Mouse (Mus musculus) MEL (cell line): ENCODE results near the gene Galnt10. TPM values are rescaled to one million over a fixed set of nuclear protein-coding genes. Genes with fewer than 3 reads are reported as not detected.

ENCODE experiments used
- DNase-seq: peaks from one replicate; pipeline ENCODE4 v3.0.0; 2011; ENCODE audit warnings: low read depth, low spot score
- H3K27ac ChIP-seq: 2 replicates; pipeline ENCODE4 v1.5.1; 2012; ENCODE audit warnings: low read depth, mild to moderate bottlenecking, control low read depth, low read length, moderate library complexity; ENCODE audit not compliant: control insufficient read depth
- H3K27me3 ChIP-seq, 2 experiments: fragments of 150-350 bp in 1 of 2; sonication (generic) in 1 of 2; 2 replicates each; pipeline ENCODE4 v1.6.1; 2012; ENCODE audit warnings: low read length in 2 of 2, mild to moderate bottlenecking in 2 of 2, improper control_type of control experiment in 1 of 2, moderate library complexity in 1 of 2; ENCODE audit not compliant: insufficient read depth in 2 of 2, control insufficient read depth in 1 of 2
- H3K36me3 ChIP-seq, 2 experiments: 2 replicates each; pipeline ENCODE4 v1.6.1; 2012 to 2014; ENCODE audit warnings: low read length in 2 of 2, improper control_type of control experiment in 1 of 2, inconsistent platforms in 1 of 2, mild to moderate bottlenecking in 1 of 2; ENCODE audit not compliant: insufficient read depth in 2 of 2, control insufficient read depth in 1 of 2
- H3K4me1 ChIP-seq, 2 experiments: fragments of 150-350 bp in 1 of 2; sonication (generic) in 1 of 2; 2 replicates each; pipeline ENCODE4 v1.6.1; 2012; ENCODE audit warnings: low read length in 2 of 2, improper control_type of control experiment in 1 of 2, mild to moderate bottlenecking in 1 of 2; ENCODE audit not compliant: insufficient read depth in 2 of 2, control insufficient read depth in 1 of 2
- H3K4me3 ChIP-seq, 2 experiments: fragments of 150-350 bp in 1 of 2; sonication (generic) in 1 of 2; 2 replicates each; pipeline ENCODE4 v1.5.1; 2012; ENCODE audit warnings: low read depth in 2 of 2, low read length in 2 of 2, mild to moderate bottlenecking in 2 of 2, moderate library complexity in 2 of 2, control low read depth in 1 of 2, improper control_type of control experiment in 1 of 2; ENCODE audit not compliant: control insufficient read depth in 1 of 2, insufficient read depth in 1 of 2
- H3K79me2 ChIP-seq: 2 replicates; pipeline ENCODE4 v1.6.1; 2012; ENCODE audit warnings: mild to moderate bottlenecking, low read length, moderate library complexity; ENCODE audit not compliant: control insufficient read depth, poor library complexity, insufficient read depth
- H3K9ac ChIP-seq: 2 replicates; pipeline ENCODE4 v1.6.1; 2012; ENCODE audit warnings: low read depth, mild to moderate bottlenecking, control low read depth, low read length, moderate library complexity; ENCODE audit not compliant: control insufficient read depth, poor library complexity, severe bottlenecking
- H3K9me3 ChIP-seq: fragments of 150-350 bp; sonication (generic); replicated peaks from 2 replicates; pipeline ENCODE4 v1.6.1; 2012; ENCODE audit warnings: mild to moderate bottlenecking, low read length, improper control_type of control experiment, moderate library complexity; ENCODE audit not compliant: insufficient read depth
- CHD2 ChIP-seq: IDR thresholded peaks from 2 replicates; pipeline ENCODE4 v1.6.1; 2011; ENCODE audit warnings: low read length, improper control_type of control experiment
- CTCF ChIP-seq, 3 experiments: IDR thresholded peaks in 2 of 3; conservative IDR thresholded peaks in 1 of 3; 2 replicates each; pipeline ENCODE4 v1.5.1; 2011 to 2012; ENCODE audit warnings: low read length in 3 of 3, low read depth in 2 of 3, mild to moderate bottlenecking in 2 of 3, improper control_type of control experiment in 1 of 3, inconsistent platforms in 1 of 3, mixed read lengths in 1 of 3, moderate library complexity in 1 of 3; ENCODE audit not compliant: control insufficient read depth in 1 of 3, insufficient read depth in 1 of 3, poor library complexity in 1 of 3, severe bottlenecking in 1 of 3
- ELF1 ChIP-seq: IDR thresholded peaks from 2 replicates; pipeline ENCODE4 v1.6.1; 2014; ENCODE audit warnings: low read depth, mild to moderate bottlenecking, inconsistent platforms, low read length, improper control_type of control experiment, moderate library complexity
- ETS1 ChIP-seq: IDR thresholded peaks from 2 replicates; pipeline ENCODE4 v1.6.1; 2012; ENCODE audit warnings: low read depth, mild to moderate bottlenecking, inconsistent platforms, low read length, improper control_type of control experiment, moderate library complexity
- GATA1 ChIP-seq: IDR thresholded peaks from 2 replicates; pipeline ENCODE4 v1.6.1; 2011; ENCODE audit warnings: low read depth, low read length, improper control_type of control experiment
- HCFC1 ChIP-seq: IDR thresholded peaks from 2 replicates; pipeline ENCODE4 v1.6.1; 2012; ENCODE audit warnings: low read depth, mild to moderate bottlenecking, inconsistent platforms, low read length, improper control_type of control experiment, moderate library complexity
- KAT2A ChIP-seq: conservative IDR thresholded peaks from 2 replicates; pipeline ENCODE4 v1.6.1; 2012; ENCODE audit warnings: low read depth, low read length, improper control_type of control experiment, inconsistent platforms
- MXI1 ChIP-seq: IDR thresholded peaks from 2 replicates; pipeline ENCODE4 v1.6.1; 2011; ENCODE audit warnings: mild to moderate bottlenecking, low read depth, low read length, improper control_type of control experiment
- MYB ChIP-seq: IDR thresholded peaks from 2 replicates; pipeline ENCODE4 v1.6.1; 2011; ENCODE audit warnings: mild to moderate bottlenecking, low read depth, low read length, improper control_type of control experiment
- POLR2AphosphoS2 ChIP-seq: IDR thresholded peaks from 2 replicates; pipeline ENCODE4 v1.6.1; 2011; ENCODE audit warnings: low read length, improper control_type of control experiment
- RAD21 ChIP-seq: IDR thresholded peaks from 2 replicates; pipeline ENCODE4 v1.6.1; 2011; ENCODE audit warnings: mild to moderate bottlenecking, low read depth, low read length, improper control_type of control experiment
- TAL1 ChIP-seq: IDR thresholded peaks from 2 replicates; pipeline ENCODE4 v1.6.1; 2012; ENCODE audit warnings: mild to moderate bottlenecking, inconsistent platforms, low read length, moderate library complexity, mixed read lengths
- USF1 ChIP-seq: IDR thresholded peaks from 2 replicates; pipeline ENCODE4 v1.6.1; 2014; ENCODE audit warnings: low read depth, mild to moderate bottlenecking, inconsistent platforms, low read length, improper control_type of control experiment, moderate library complexity
- ZKSCAN1 ChIP-seq: IDR thresholded peaks from 2 replicates; pipeline ENCODE4 v1.6.1; 2012; ENCODE audit warnings: low read depth, mild to moderate bottlenecking, inconsistent platforms, low read length, improper control_type of control experiment, moderate library complexity
- ZNF384 ChIP-seq: IDR thresholded peaks from 2 replicates; pipeline ENCODE4 v1.6.1; 2012; ENCODE audit warnings: low read depth, mild to moderate bottlenecking, inconsistent platforms, low read length, improper control_type of control experiment
- polyA plus RNA-seq, 2 experiments: library from polyadenylated mRNA; stranded (reverse) in 1 of 2; unstranded in 1 of 2; fragments of >175 nt in 1 of 2; fragments of >200 nt in 1 of 2; gene quantifications; 2 replicates each; pipeline versions ENCODE4 v1.2.1 to v1.2.4; 2012; ENCODE audit warnings: low replicate concordance in 2 of 2, low read depth in 1 of 2; ENCODE audit not compliant: insufficient read length in 2 of 2, insufficient read depth in 1 of 2, missing spikeins in 1 of 2
- total RNA-seq: library from RNA; depleted of rRNA; stranded (reverse); fragments of 300-350 nt; gene quantifications from 2 replicates; pipeline ENCODE4 v1.2.3, GENCODE M21; 2012

Galnt10 gene
- total and polyA plus RNA-seq, 3 experiments = 26.7 to 27.4 TPM; not detected in 1

GRCm38 (mm10) chr11:57828955-57829870, 184.0 kb downstream of the Galnt10 start:
- no peak overlapping the region for H3K4me3 ChIP-seq
- H3K9ac ChIP-seq = no peak overlapping the region
- no peaks in the 10 kb centered on the region for H3K4me1 ChIP-seq
- no peak for TF ChIP-seq POLR2AphosphoS2
- no peak for TF ChIP-seq ETS1
- TF ChIP-seq ZKSCAN1 = no peak
- TF ChIP-seq, all 39 proteins: peak for 0
- Histone ChIP-seq H3K9me3 (no peaks in the 10 kb centered on the region), H3K36me3 (no peaks in the 10 kb centered on the region), H3K27ac (no peak overlapping the region), H3K79me2 (no peaks in the 10 kb centered on the region), H3K27me3 (peaks cover 3% of the 10 kb centered on the region in 2 experiments; a peak in 2 of 4 replicates)
- DNase-seq = no peak

GRCm38 (mm10) chr11:57829871-57830775, 184.9 kb downstream of the Galnt10 start:
- Histone ChIP-seq H3K36me3 (no peaks in the 10 kb centered on the region), H3K4me3 (no peak overlapping the region), H3K27me3 (peaks cover 3% of the 10 kb centered on the region in 2 experiments; a peak in 2 of 4 replicates), H3K9ac (no peak overlapping the region), H3K9me3 (no peaks in the 10 kb centered on the region), H3K79me2 (no peaks in the 10 kb centered on the region), H3K27ac (no peak overlapping the region), H3K4me1 (no peaks in the 10 kb centered on the region)
- TF ChIP-seq KAT2A (no peak), ETS1 (no peak), USF1 (no peak), ZNF384 (no peak), RAD21 (no peak), TAL1 (no peak), CHD2 (no peak), POLR2AphosphoS2 (no peak), MYB (no peak), MXI1 (no peak), HCFC1 (no peak), ELF1 (no peak), GATA1 (no peak), CTCF (IDR thresholded peaks at IDR 0.05 in 2 of 3, conservative IDR thresholded peaks at IDR 0.05 in 1 of 3; ENCODE audit: control insufficient read depth in 1 of 3, insufficient read depth in 1 of 3, low read depth in 2 of 3, low read length in 3 of 3, poor library complexity in 1 of 3, severe bottlenecking in 1 of 3) (no peak)
- DNase-seq = no peak
